In the genomic region with DNA sequence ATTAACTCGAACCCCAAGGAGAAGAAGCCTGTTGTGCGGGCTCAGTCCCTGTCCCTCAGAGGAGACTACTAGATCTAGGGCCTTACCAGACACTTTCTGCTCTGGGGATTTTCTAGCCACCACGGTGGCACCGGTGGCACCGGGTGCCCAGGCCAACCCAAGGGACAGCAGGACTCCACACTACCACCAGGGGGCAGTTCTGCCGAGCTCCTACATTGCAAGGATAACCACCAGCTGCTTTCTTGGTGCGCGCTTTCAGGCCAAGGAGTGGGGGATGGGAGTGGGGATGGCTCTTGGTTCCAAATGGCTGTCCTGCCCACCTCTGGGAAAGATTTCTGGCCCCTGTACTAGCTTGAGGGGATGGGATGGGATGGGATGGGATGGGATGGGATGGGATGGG, we compare ENCODE assay signal across 9 mouse cellular contexts. TPM values are rescaled to one million over a fixed set of nuclear protein-coding genes. Genes with fewer than 3 reads are reported as not detected.
DNase-seq lines count a peak whose midpoint lies in the region; ATAC-seq and TF ChIP-seq lines count a peak whose summit lies in the region.
"Had no signal": no experiment of that assay in that cellular context is flagged by ENCODE, and none has a peak within 500 bp of the region (broad histone marks: within the 10 kb centered on the region; RNA-seq: fewer than 3 reads in every experiment).

No protein-coding gene starts in this region.

- ATAC-seq in heart, postnatal 0 days (ENCODE audit: insufficient read depth, low read depth): no peak
- ATAC-seq in granulocyte monocyte progenitor cell, adult 5-6 weeks (replicated peaks; ENCODE audit: poor library complexity, severe bottlenecking): peak; percentile 42

- no peak overlapping the region for H3K27ac ChIP-seq in heart, postnatal 0 days (ENCODE audit: low read depth)
- H3K27ac ChIP-seq in thymus, adult 2 months (ENCODE audit: control insufficient read depth, insufficient read depth, low read length): no peak overlapping the region
- H3K27ac ChIP-seq: neural tube, embryonic 13.5 days had no signal

- DNase-seq in heart, postnatal 0 days (ENCODE audit: low spot score): no peak
- no peak for DNase-seq in heart, postnatal 36 days
- DNase-seq in thymus, adult 2 months: peak; percentile 19
- DNase-seq in thymus, adult 18-20 months: no peak
- DNase-seq in retina, embryonic 14.5 days (ENCODE audit: low spot score): peak; percentile 80
- no peak for DNase-seq in frontal cortex, postnatal 10 days (ENCODE audit: low spot score in 2 of 2)
- DNase-seq in layer of hippocampus, postnatal 25 days (ENCODE audit: extremely low spot score in 1 of 2, low spot score in 1 of 2): no peak

- 0 out of 2 replicates have a peak, but pooled peaks cover 4% of the 10 kb centered on the region for H3K4me1 ChIP-seq in heart, postnatal 0 days (ENCODE audit: control insufficient read depth, insufficient read depth)
- H3K4me1 ChIP-seq in thymus, adult 2 months (replicated peaks; ENCODE audit: control insufficient read depth, insufficient read depth, low read length): peaks cover 11% of the 10 kb centered on the region

- no peaks in the 10 kb centered on the region for H3K36me3 ChIP-seq in heart, postnatal 0 days (replicated peaks; ENCODE audit: control insufficient read depth, insufficient read depth, low read length)
- H3K36me3 ChIP-seq in thymus, adult 2 months (ENCODE audit: control insufficient read depth, insufficient read depth, low read length): no peaks in the 10 kb centered on the region
- H3K36me3 ChIP-seq: neural tube, embryonic 13.5 days had no signal

- WGBS in heart, postnatal 0 days: 9% methylated on average over 8 of the region's 8 CpGs
- WGBS in thymus, adult 2 months: 14% methylated on average over 8 of the region's 8 CpGs

- TF ChIP-seq CTCF in heart, postnatal 0 days (IDR thresholded peaks at IDR 0.05; ENCODE audit: low read depth): peak; percentile 46
- TF ChIP-seq CTCF in thymus, adult 2 months (IDR thresholded peaks at IDR 0.05; ENCODE audit: borderline replicate concordance, control insufficient read depth, extremely low read depth, insufficient read depth, low read length, poor library complexity): peak; percentile 43; the same call in 1 of the 2 replicates

- H3K27me3 ChIP-seq in heart, postnatal 0 days (ENCODE audit: control insufficient read depth, insufficient read depth, low read length): peaks cover 78% of the 10 kb centered on the region
- H3K27me3 ChIP-seq in thymus, adult 2 months (ENCODE audit: control insufficient read depth, insufficient read depth, low read length): peaks cover 26% of the 10 kb centered on the region

- H3K4me2 ChIP-seq in heart, postnatal 0 days (ENCODE audit: low read depth, low read length): no peak overlapping the region
- H3K4me2 ChIP-seq: neural tube, embryonic 13.5 days had no signal

- H3K9me3 ChIP-seq in heart, postnatal 0 days (replicated peaks; ENCODE audit: control insufficient read depth, low read length): no peaks in the 10 kb centered on the region
- H3K9me3 ChIP-seq: neural tube, embryonic 13.5 days had no signal

- no peak for TF ChIP-seq POLR2A in thymus, adult 2 months (IDR thresholded peaks at IDR 0.05; ENCODE audit: control insufficient read depth, extremely low read depth, insufficient read depth, low read length, poor library complexity)

- TF ChIP-seq EP300 in heart, postnatal 0 days (IDR thresholded peaks at IDR 0.05; ENCODE audit: low read depth): no peak

- intact Hi-C loops in heart, postnatal 36 days (cut with DNase I): loop anchor here (5.0 kb wide), 1 partner anchor 236 kb away; no protein-coding TSS in a partner anchor

- H3K9ac ChIP-seq in heart, postnatal 0 days (replicated peaks; ENCODE audit: low read depth, low read length): no peak overlapping the region
- H3K9ac ChIP-seq: neural tube, embryonic 13.5 days had no signal

- no peak overlapping the region for H3K4me3 ChIP-seq in heart, postnatal 0 days (ENCODE audit: low read depth, low read length)
- no peak overlapping the region for H3K4me3 ChIP-seq in thymus, adult 2 months (ENCODE audit: control insufficient read depth, insufficient read depth, low read length)
- H3K4me3 ChIP-seq: neural tube, embryonic 13.5 days had no signal

RNA-seq across cellular contexts. Expression of a gene that starts 2.5 kb away (rescaled TPM):
- total RNA-seq in heart, postnatal 0 days (2014; rRNA removed; ENCODE audit: low replicate concordance): not detected in 2 replicates
- polyA plus RNA-seq in heart, postnatal 0 days (2015; fragmentation: Nextera tagmentation; extraction: Ambion mirVana): not detected in 2 replicates
- total RNA-seq in heart, postnatal 36 days (2021): under 1 TPM; 0.05 to 0.08 TPM
- 0.03 TPM in 2 replicates for polyA plus RNA-seq in thymus, adult 2 months (2012; rRNA removed)
- not detected in 2 replicates for total RNA-seq in granulocyte monocyte progenitor cell, adult 5-6 weeks (2014; fragmentation: Nextera tagmentation)
- total RNA-seq in granulocyte monocyte progenitor cell, adult 5-6 weeks (2017): not detected in 2 replicates
- total RNA-seq in layer of hippocampus, postnatal 25 days (2021): 1 to 10 TPM in 1 of 2 experiments, under 1 TPM in 1; 0.71 to 1.0 TPM

RNA-seq across cellular contexts. Expression of a gene that starts 34.7 kb away (rescaled TPM):
- total RNA-seq in heart, postnatal 0 days (2014; rRNA removed; ENCODE audit: low replicate concordance): 208 and 210 TPM in 2 replicates
- polyA plus RNA-seq in heart, postnatal 0 days (2015; fragmentation: Nextera tagmentation; extraction: Ambion mirVana): 384 and 393 TPM in 2 replicates
- total RNA-seq in heart, postnatal 36 days (2021): 100 to 1,000 TPM; 212 to 214 TPM
- polyA plus RNA-seq in thymus, adult 2 months (2012; rRNA removed): 200 and 204 TPM in 2 replicates
- 959 and 1,109 TPM in 2 replicates for total RNA-seq in granulocyte monocyte progenitor cell, adult 5-6 weeks (2014; fragmentation: Nextera tagmentation)
- total RNA-seq in granulocyte monocyte progenitor cell, adult 5-6 weeks (2017): 1,746 and 2,150 TPM in 2 replicates
- total RNA-seq in layer of hippocampus, postnatal 25 days (2021): 100 to 1,000 TPM; 196 to 221 TPM

Comparison
In these comparisons a context has a peak if more than half of its experiments do, and no peak if none do; other contexts are left out.
1. DNase-seq: peak in thymus, adult 2 months (single experiment) and retina, embryonic 14.5 days (single experiment); none in heart, postnatal 0 days (single experiment), heart, postnatal 36 days (0 of 2), thymus, adult 18-20 months (0 of 2), frontal cortex, postnatal 10 days (0 of 2) and layer of hippocampus, postnatal 25 days (0 of 2).